Mouse (Mus musculus) hindlimb bud, embryonic 11.5 days (tissue): ENCODE results near the gene Atp2b4.

Experiments
- DNase-seq: peaks from one replicate; pipeline ENCODE4 v3.0.0-alpha.2; 2012; ENCODE audit warnings: low read depth, low spot score; ENCODE audit errors: extremely low spot score

The Atp2b4 gene

DNA sequence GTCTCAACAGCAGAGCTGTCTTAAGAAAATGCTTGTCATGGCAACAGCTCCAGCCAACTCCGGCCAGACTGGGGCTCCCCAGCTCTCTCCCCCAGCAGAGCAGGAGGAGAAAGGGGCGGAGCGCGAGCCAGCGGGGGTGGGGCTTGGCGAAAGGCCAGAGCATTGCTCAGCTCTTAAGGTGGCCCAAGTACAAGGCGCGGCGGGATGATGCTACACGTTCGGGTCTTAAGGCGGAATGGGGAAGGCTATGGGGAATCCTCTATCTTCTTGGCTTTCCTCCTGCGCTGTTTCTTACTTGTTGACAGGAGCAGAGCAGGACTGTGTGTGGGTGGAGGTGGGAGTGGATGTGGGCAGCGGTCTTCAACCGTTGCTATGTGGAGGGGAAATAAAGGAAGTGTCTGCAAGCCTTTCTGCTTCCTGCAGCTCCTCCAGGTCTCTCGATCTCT is at the start of gene Atp2b4:
Gene Atp2b4 (minus strand): TSS at position 94 of the 446 bp plus-strand sequence.
- DNase-seq = peak; percentile 26

- DNase-seq = no peak
Observed at GRCm38 (mm10) chr1:133844734-133845133, 43.9 kb upstream of the Atp2b4 start.

DNA sequence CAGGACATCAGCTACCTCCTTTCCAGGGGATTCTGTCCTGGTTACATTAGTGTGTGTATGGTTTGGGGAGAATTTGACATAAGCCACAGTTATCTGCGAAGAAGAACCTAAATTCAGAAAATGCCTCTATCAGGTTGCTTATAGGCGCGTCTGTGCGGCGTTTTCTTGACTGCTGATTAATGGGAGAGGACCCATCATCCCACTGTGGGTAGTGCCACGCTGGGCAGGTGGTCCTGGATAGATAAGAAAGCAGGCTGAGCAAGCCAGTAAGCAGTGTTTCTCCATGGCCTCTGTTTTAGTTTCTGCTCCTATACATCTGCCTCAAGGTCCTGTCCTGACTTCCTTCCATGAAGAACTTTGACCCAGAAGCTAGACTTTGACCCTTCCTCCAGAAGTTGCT is 43.1 kb upstream of the Atp2b4 start:
- DNase-seq = no peak

DNA sequence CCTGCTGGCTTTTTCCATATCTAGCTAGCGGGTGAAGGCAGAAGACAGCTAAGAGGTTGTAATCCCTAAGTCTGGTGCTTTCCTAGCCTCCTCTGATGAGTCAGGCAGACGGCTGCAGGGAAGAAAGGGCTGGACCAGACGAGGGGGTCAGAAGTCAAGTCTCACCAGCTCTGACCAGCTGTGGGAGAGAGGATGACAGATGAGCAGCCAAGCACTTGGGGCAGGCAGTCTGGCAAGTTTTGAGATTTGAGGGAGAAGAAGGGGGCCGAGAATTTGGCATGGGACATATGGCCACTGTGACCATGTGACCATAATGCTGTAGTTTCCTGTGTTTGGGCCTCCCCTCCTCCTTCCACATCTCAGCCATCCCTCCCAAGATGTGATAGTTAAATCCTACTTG is 42.5 kb upstream of the Atp2b4 start:
- DNase-seq = no peak

GRCm38 (mm10) chr1:133842074-133842725 is 41.4 kb upstream of the Atp2b4 start:
- no peak for DNase-seq

DNA sequence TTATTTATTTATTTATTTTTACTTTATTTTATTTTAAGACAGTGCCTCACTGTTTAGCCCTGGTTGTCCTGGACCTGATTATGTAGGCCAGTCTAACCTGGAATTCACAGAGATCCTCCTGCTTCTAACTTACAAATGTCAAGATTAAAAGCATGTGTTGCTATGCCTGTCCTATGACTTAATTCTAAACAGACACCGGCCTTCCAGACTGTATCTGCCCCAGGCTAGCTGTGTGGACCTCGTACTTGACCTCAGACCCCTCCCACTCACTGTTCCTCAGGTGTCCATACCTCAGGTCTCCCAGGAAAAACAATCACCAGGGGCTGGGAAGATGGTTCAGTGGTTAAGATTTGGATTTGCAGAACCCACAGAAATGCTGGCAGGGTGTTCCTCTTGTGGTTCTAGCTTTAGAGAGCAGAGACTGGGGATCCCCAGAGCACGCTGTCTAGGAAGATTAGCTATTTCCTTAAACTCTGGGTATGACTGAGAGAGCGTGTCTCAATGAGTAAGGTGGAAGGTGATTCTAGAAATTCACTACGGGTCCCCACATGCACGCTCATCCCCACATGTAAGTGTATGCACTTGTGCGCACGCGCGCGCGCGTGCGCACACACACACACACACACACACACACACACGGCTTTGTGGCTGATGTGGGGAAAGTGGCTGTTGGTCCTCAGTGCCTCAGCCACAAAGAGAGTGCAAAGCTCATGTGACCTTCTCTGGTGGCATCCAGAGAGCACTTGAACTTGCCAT is 40.5 kb upstream of the Atp2b4 start:
- DNase-seq = no peak

- no peak for DNase-seq
Observed at GRCm38 (mm10) chr1:133840530-133840929, 39.7 kb upstream of the Atp2b4 start.

GRCm38 (mm10) chr1:133834309-133834708 is 33.5 kb upstream of the Atp2b4 start:
- DNase-seq = no peak

GRCm38 (mm10) chr1:133832781-133833180 is 31.9 kb upstream of the Atp2b4 start:
- DNase-seq = no peak

- DNase-seq = no peak
Observed at GRCm38 (mm10) chr1:133826193-133826592, 25.4 kb upstream of the Atp2b4 start.

GRCm38 (mm10) chr1:133825543-133825942 is 24.7 kb upstream of the Atp2b4 start:
- DNase-seq = no peak

- no peak for DNase-seq
Observed at GRCm38 (mm10) chr1:133825140-133825539, 24.3 kb upstream of the Atp2b4 start.

DNA sequence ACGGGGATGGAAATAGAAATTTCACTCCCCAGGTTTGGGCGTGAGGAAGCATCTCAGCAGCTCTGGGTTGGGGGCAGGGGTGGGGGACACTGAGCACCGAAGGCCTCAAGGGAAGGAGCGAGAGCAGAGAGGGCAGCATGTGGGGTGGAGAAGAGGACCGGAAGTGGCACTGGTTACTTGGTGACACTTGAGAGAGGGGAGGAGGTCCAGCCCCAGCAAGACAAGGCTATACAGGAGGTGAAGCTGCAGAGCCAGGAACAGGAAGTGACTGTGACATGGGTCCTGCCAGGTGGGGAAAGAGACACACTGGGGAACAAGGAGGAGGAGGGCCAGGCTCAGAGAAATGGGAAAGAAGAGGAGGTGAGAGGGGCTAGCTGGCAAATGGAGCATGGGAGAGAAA is 20.3 kb upstream of the Atp2b4 start:
- DNase-seq = no peak

DNA sequence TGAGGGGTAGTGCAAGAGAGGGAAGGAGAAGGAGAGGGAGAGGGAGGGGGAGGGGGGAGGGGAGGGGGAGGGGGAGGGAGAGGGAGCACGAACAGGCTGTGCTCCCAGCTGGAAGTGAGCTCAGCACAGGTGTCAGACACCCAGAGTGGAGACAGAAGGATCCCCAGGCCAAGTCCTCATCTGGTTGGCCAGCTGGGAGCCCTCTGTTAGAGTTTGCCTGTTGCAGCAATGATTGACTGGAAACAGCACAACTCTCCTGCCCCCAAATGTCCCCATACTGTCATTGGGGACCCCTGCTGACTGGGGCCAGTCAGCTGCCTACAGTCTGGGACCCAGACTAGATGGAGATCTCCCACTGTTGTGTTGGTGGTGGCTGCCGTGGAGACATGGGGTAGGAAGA is 19.3 kb upstream of the Atp2b4 start:
- no peak for DNase-seq

DNA sequence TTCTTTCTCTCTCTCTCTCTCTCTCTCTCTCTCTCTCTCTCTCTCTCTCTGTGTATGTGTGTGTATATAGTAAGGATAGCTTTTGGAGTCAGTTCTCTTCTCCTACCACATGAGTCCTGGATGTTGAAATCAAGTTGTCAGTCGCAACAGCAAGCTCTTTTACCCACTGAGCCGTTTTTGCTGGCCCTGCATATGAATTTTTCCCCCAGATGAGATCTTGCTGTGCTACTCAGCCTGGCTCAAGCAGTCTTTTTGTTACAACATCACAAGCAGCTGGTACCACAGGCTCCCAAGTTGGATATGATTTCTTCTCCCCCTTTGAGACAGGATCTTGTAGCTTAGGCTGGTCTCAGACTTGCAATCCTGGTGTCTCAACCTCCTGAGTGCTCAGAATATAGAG is 17.7 kb upstream of the Atp2b4 start:
- no peak for DNase-seq

GRCm38 (mm10) chr1:133815747-133816491 is 15.1 kb upstream of the Atp2b4 start:
- DNase-seq = no peak

GRCm38 (mm10) chr1:133809376-133809775 is 8.5 kb upstream of the Atp2b4 start:
- DNase-seq = no peak

DNA sequence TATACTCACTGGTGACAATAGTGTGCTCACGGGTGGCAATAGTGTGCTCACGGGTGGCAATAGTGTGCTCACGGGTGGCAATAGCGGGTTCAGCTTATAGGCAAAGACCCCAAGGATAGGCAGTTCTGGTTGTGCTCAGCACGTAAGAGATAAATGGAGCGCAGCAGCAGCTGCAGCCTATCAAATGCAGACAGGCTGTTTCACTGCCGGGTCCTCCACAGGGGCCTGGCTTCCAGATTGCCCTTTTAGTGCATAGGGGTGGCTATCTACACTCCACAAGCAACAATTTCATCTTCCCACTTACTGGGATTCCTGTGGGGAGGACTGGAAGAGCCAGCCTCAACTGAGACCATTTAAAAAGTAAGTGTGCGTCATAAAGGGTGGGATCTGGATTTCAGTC is 7.2 kb upstream of the Atp2b4 start:
- DNase-seq = no peak

GRCm38 (mm10) chr1:133801743-133802142 is 902 bp upstream of the Atp2b4 start:
- DNase-seq = no peak

GRCm38 (mm10) chr1:133800512-133800911 is 329 bp downstream of the Atp2b4 start:
- DNase-seq = no peak

GRCm38 (mm10) chr1:133799686-133800445 is 975 bp downstream of the Atp2b4 start:
- DNase-seq = no peak
